Mouse (Mus musculus) heart, postnatal 0 days (tissue): ENCODE measurements around the gene Mark3.

Experiments
- CTCF ChIP-seq: IDR thresholded peaks from 2 replicates; pipeline ENCODE4 v1.5.1; 2016; ENCODE audit warnings: antibody characterized with exemption, control low read depth, low read depth
- EP300 ChIP-seq: IDR thresholded peaks from 2 replicates; pipeline ENCODE4 v1.6.1; 2016; ENCODE audit warnings: antibody characterized with exemption, low read depth

- TF ChIP-seq CTCF (no peak), EP300 (no peak)
Observed at GRCm38 (mm10) chr12:111535281-111535680, 39.0 kb upstream of the Mark3 start.
